Mouse (Mus musculus) neural tube, embryonic 15.5 days (tissue): ENCODE data around the gene Shank2. TPM values are rescaled to one million over a fixed set of nuclear protein-coding genes. Genes with fewer than 3 reads are reported as not detected.

Experiments
- ATAC-seq: fragments of 200-750 bp; cut with Nextera tagmentation; 2 replicates; pipeline ENCODE4 v1.8.0; 2017; ENCODE audit warnings: mild to moderate bottlenecking, moderate TSS enrichment, moderate library complexity; ENCODE audit not compliant: low FRiP score
- H3K27ac ChIP-seq: fragments of 300-500 bp; sonication (generic); replicated peaks from 2 replicates; pipeline ENCODE4 v1.5.1; 2015; ENCODE audit warnings: mild to moderate bottlenecking, inconsistent platforms
- H3K27me3 ChIP-seq: fragments of 300-500 bp; sonication (generic); replicated peaks from 2 replicates; pipeline ENCODE4 v1.6.1; 2015; ENCODE audit warnings: inconsistent platforms
- H3K36me3 ChIP-seq: fragments of 300-500 bp; sonication (generic); 2 replicates; pipeline ENCODE4 v1.6.1; 2015; ENCODE audit warnings: inconsistent platforms
- H3K4me1 ChIP-seq: fragments of 300-500 bp; sonication (generic); 2 replicates; pipeline ENCODE4 v1.6.1; 2015; ENCODE audit warnings: inconsistent platforms
- H3K4me2 ChIP-seq: fragments of 300-500 bp; sonication (generic); 2 replicates; pipeline ENCODE4 v1.6.1; 2015; ENCODE audit warnings: inconsistent platforms, mild to moderate bottlenecking, moderate library complexity
- H3K4me3 ChIP-seq: fragments of 300-500 bp; sonication (generic); replicated peaks from 2 replicates; pipeline ENCODE4 v1.5.1; 2015; ENCODE audit warnings: mild to moderate bottlenecking, inconsistent platforms
- H3K9ac ChIP-seq: fragments of 300-500 bp; sonication (generic); replicated peaks from 2 replicates; pipeline ENCODE4 v1.6.1; 2015; ENCODE audit warnings: mild to moderate bottlenecking, inconsistent platforms
- H3K9me3 ChIP-seq: fragments of 300-500 bp; sonication (generic); replicated peaks from 2 replicates; pipeline ENCODE4 v1.6.1; 2016; ENCODE audit warnings: inconsistent platforms
- WGBS: fragments of 180-500 bp; shearing (Covaris S2); methylation state at CpG from one replicate; pipeline ENCODE4 v1.1.7; 2015; ENCODE audit warnings: mixed read lengths; 5-methylcytosine and 5-hydroxymethylcytosine counted together
- polyA plus RNA-seq: library from polyadenylated mRNA; unstranded; fragments of >200 nt; fragmentation: Nextera tagmentation; extraction: Ambion mirVana; gene quantifications from 2 replicates; pipeline ENCODE4 v1.2.1, GENCODE M21; 2015

Gene Shank2
- polyA plus RNA-seq, 1 experiment from 2014 or later: 9.8 TPM

GRCm38 (mm10) chr7:144074718-144075117 lies 73.0 kb downstream of the Shank2 start:
- H3K9ac ChIP-seq: no peak overlapping the region
- H3K27ac ChIP-seq: no peak overlapping the region
- 27% methylated on average over 3 of the region's 3 CpGs for WGBS
- H3K4me3 ChIP-seq: no peak overlapping the region
- no peak overlapping the region for H3K4me2 ChIP-seq
- H3K36me3 ChIP-seq: no peaks in the 10 kb centered on the region
- H3K27me3 ChIP-seq: no peaks in the 10 kb centered on the region
- no peaks in the 10 kb centered on the region for H3K4me1 ChIP-seq
- no peak for ATAC-seq
- H3K9me3 ChIP-seq: no peaks in the 10 kb centered on the region

- H3K4me3 ChIP-seq: no peak overlapping the region
- WGBS: 93% methylated on average over 1 of the region's 1 CpGs
- H3K27ac ChIP-seq: no peak overlapping the region
Measured at GRCm38 (mm10) chr7:144078661-144079060, 76.9 kb downstream of the Shank2 start.

GRCm38 (mm10) chr7:144079861-144080260 lies 78.1 kb downstream of the Shank2 start:
- no peaks in the 10 kb centered on the region for H3K27me3 ChIP-seq
- WGBS: 100% methylated on average over 1 of the region's 1 CpGs

More at GRCm38 (mm10) chr7:144078661-144079060, 76.9 kb downstream of the Shank2 start:
- Histone ChIP-seq H3K4me2 (no peak overlapping the region), H3K27me3 (no peaks in the 10 kb centered on the region), H3K4me1 (no peaks in the 10 kb centered on the region), H3K36me3 (no peaks in the 10 kb centered on the region), H3K9ac (no peak overlapping the region), H3K9me3 (no peaks in the 10 kb centered on the region)
- no peak for ATAC-seq

GRCm38 (mm10) chr7:144081448-144081847 lies 79.7 kb downstream of the Shank2 start:
- 0 out of 2 replicates have a peak, but pooled peaks have one; percentile 17 for ATAC-seq

More at GRCm38 (mm10) chr7:144079861-144080260, 78.1 kb downstream of the Shank2 start:
- Histone ChIP-seq H3K4me3 (no peak overlapping the region), H3K4me1 (no peaks in the 10 kb centered on the region), H3K36me3 (no peaks in the 10 kb centered on the region), H3K4me2 (no peak overlapping the region), H3K9me3 (no peaks in the 10 kb centered on the region), H3K9ac (no peak overlapping the region), H3K27ac (no peak overlapping the region)
- no peak for ATAC-seq

GRCm38 (mm10) chr7:144081963-144082362 lies 80.2 kb downstream of the Shank2 start:
- Histone ChIP-seq H3K36me3 (no peaks in the 10 kb centered on the region), H3K9ac (no peak overlapping the region), H3K27ac (no peak overlapping the region), H3K4me3 (no peak overlapping the region), H3K4me1 (0 out of 2 replicates have a peak, but pooled peaks cover under 1% of the 10 kb centered on the region), H3K9me3 (no peaks in the 10 kb centered on the region), H3K4me2 (no peak overlapping the region), H3K27me3 (no peaks in the 10 kb centered on the region)
- no peak for ATAC-seq
- WGBS: 81% methylated on average over 2 of the region's 2 CpGs

More at GRCm38 (mm10) chr7:144081448-144081847, 79.7 kb downstream of the Shank2 start:
- no peaks in the 10 kb centered on the region for H3K27me3 ChIP-seq
- H3K4me2 ChIP-seq: no peak overlapping the region
- no peak overlapping the region for H3K4me3 ChIP-seq
- H3K9ac ChIP-seq: no peak overlapping the region
- no peak overlapping the region for H3K27ac ChIP-seq
- no peaks in the 10 kb centered on the region for H3K36me3 ChIP-seq
- 86% methylated on average over 1 of the region's 1 CpGs for WGBS
- H3K4me1 ChIP-seq: no peaks in the 10 kb centered on the region
- no peaks in the 10 kb centered on the region for H3K9me3 ChIP-seq

- Histone ChIP-seq H3K9me3 (no peaks in the 10 kb centered on the region), H3K27ac (0 out of 2 replicates have a peak overlapping the region, but pooled peaks have one; percentile 4), H3K9ac (no peak overlapping the region), H3K4me1 (0 out of 2 replicates have a peak, but pooled peaks cover 7% of the 10 kb centered on the region), H3K27me3 (no peaks in the 10 kb centered on the region), H3K36me3 (no peaks in the 10 kb centered on the region), H3K4me2 (no peak overlapping the region), H3K4me3 (no peak overlapping the region)
- WGBS: 30% methylated on average over 2 of the region's 2 CpGs
- ATAC-seq: no peak
Measured at GRCm38 (mm10) chr7:144087277-144087676, 85.5 kb downstream of the Shank2 start.

DNA sequence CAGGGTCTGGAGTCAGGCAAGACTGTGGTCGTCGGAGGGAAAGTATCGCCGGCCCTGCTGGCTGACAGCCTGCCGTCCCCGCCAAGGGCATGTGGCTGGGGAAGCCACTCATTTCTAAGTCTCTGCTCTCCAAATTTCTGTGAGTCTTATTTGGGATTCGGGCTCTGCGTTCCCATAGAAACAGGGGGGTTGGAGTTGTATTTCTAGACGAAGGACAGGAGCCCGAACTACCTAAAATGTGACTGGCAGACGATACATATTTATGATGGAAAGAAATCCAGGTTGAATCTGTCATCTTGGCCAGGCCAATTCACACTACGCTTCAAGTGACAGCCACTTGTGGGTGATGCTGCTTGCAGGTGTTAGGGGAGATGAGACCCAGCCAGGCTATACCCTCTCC lies 92.4 kb downstream of the Shank2 start:
- Histone ChIP-seq H3K27ac (no peak overlapping the region), H3K9me3 (no peaks in the 10 kb centered on the region), H3K4me2 (no peak overlapping the region), H3K9ac (no peak overlapping the region), H3K36me3 (no peaks in the 10 kb centered on the region), H3K4me1 (0 out of 2 replicates have a peak, but pooled peaks cover 4% of the 10 kb centered on the region), H3K4me3 (no peak overlapping the region), H3K27me3 (no peaks in the 10 kb centered on the region)
- ATAC-seq: no peak
- 87% methylated on average over 12 of the region's 12 CpGs for WGBS

DNA sequence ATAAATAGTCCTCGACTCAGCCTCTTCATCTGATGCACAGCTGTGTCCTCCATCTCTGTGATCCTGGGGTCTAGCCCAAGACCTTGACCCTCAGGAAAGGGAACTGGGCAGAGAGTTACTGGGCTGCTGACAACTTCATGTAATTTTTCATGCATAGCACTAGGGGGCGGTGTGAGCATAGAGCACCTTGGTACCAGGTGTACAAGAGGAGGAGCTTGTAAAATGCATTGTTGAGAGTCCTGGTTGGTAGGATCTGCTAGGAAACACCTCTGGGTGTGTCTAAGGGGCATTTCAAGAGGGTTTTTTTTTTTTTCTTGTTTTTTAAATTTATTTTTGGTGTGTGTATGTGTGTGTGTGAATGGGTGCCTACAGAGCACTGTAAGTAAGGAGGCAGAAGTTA lies 95.6 kb downstream of the Shank2 start:
- Histone ChIP-seq H3K27ac (no peak overlapping the region), H3K9ac (no peak overlapping the region), H3K36me3 (no peaks in the 10 kb centered on the region), H3K4me3 (no peak overlapping the region), H3K4me2 (no peak overlapping the region), H3K27me3 (no peaks in the 10 kb centered on the region), H3K9me3 (no peaks in the 10 kb centered on the region), H3K4me1 (0 out of 2 replicates have a peak, but pooled peaks cover 4% of the 10 kb centered on the region)
- ATAC-seq: no peak
- 15% methylated on average over 2 of the region's 2 CpGs for WGBS

GRCm38 (mm10) chr7:144102222-144102980 lies 100.7 kb downstream of the Shank2 start:
- Histone ChIP-seq H3K4me3 (no peak overlapping the region), H3K9ac (no peak overlapping the region)
- WGBS: 62% methylated on average over 4 of the region's 4 CpGs

DNA sequence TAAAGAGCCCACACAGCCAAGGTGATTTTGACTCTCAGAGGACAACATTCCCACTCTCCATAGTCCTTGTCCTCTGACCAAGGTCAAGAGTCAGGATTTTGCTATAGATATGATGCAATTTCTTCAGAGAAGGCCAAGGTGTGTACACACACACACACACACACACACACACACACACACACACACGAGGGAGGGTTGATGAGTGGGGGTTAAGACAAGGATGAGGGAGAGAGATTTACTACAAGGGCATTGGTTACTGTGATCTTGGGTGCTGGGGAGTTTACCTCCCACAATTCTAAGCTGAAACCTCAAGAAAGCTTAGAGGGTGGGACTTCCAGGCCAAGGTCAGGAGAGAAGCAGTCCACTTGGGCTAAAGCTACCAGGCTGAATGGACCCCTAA lies 104.2 kb downstream of the Shank2 start:
- no peak overlapping the region for H3K27ac ChIP-seq
- H3K4me1 ChIP-seq: peaks cover 20% of the 10 kb centered on the region
- no peaks in the 10 kb centered on the region for H3K27me3 ChIP-seq
- no peaks in the 10 kb centered on the region for H3K36me3 ChIP-seq
- WGBS: 21% methylated on average over 1 of the region's 1 CpGs
- 0 out of 2 replicates have a peak, but pooled peaks have one; percentile 2 for ATAC-seq
- H3K4me2 ChIP-seq: no peak overlapping the region
- no peak overlapping the region for H3K4me3 ChIP-seq
- H3K9me3 ChIP-seq: no peaks in the 10 kb centered on the region
- no peak overlapping the region for H3K9ac ChIP-seq

More at GRCm38 (mm10) chr7:144102222-144102980, 100.7 kb downstream of the Shank2 start:
- H3K27me3 ChIP-seq: no peaks in the 10 kb centered on the region
- no peaks in the 10 kb centered on the region for H3K9me3 ChIP-seq
- H3K27ac ChIP-seq: no peak overlapping the region
- H3K4me1 ChIP-seq: peaks cover 15% of the 10 kb centered on the region
- no peak for ATAC-seq
- H3K4me2 ChIP-seq: no peak overlapping the region
- no peaks in the 10 kb centered on the region for H3K36me3 ChIP-seq

GRCm38 (mm10) chr7:144106352-144107011 lies 104.8 kb downstream of the Shank2 start:
- peak; percentile 36; the same call in 1 of the 2 replicates for ATAC-seq
- no peak overlapping the region for H3K4me2 ChIP-seq
- H3K27ac ChIP-seq: peak overlapping the region; percentile 48; the same call in 1 of the 2 replicates
- H3K9me3 ChIP-seq: no peaks in the 10 kb centered on the region
- no peaks in the 10 kb centered on the region for H3K27me3 ChIP-seq
- H3K4me3 ChIP-seq: no peak overlapping the region
- WGBS: 9% methylated on average over 9 of the region's 9 CpGs
- H3K36me3 ChIP-seq: no peaks in the 10 kb centered on the region
- H3K4me1 ChIP-seq: peaks cover 24% of the 10 kb centered on the region
- no peak overlapping the region for H3K9ac ChIP-seq

DNA sequence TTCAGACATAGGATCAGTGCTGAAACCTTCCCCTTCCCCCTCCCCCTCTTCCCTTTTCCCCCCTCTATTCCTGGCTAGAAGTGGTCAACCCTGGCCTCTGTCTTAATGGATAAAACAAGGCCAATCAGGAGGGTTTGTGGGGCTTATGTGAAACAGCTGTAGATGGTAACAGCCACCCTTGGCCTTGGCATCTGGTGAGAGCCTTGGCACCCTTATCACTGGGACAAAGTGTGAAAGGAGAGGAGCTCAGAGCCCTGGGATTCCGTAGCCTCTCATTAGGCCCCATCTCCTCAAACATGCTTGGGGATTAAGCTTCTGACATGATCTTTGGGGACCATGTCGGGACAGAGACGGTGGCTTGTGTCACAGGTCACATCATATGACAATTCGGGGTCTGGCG lies 106.4 kb downstream of the Shank2 start:
- no peak for ATAC-seq
- no peak overlapping the region for H3K9ac ChIP-seq
- no peak overlapping the region for H3K4me3 ChIP-seq
- no peaks in the 10 kb centered on the region for H3K9me3 ChIP-seq
- no peaks in the 10 kb centered on the region for H3K27me3 ChIP-seq
- peaks cover 34% of the 10 kb centered on the region for H3K4me1 ChIP-seq
- H3K36me3 ChIP-seq: no peaks in the 10 kb centered on the region
- H3K4me2 ChIP-seq: no peak overlapping the region
- WGBS: 95% methylated on average over 5 of the region's 5 CpGs
- H3K27ac ChIP-seq: no peak overlapping the region
